Mouse (Mus musculus): ENCODE data around the gene Gm10799. TPM values are rescaled to one million over a fixed set of nuclear protein-coding genes. Genes with fewer than 3 reads are reported as not detected.

Gene Gm10799
- polyA plus RNA-seq, 1 experiment from 2014 or later = not detected

GRCm38 (mm10) chr2:104038236-104038635, 30.1 kb downstream of the Gm10799 start:
- ATAC-seq (no peak), DNase-seq (no peak)
- peaks cover 9% of the 10 kb centered on the region for H3K4me1 ChIP-seq (ENCODE audit: insufficient read depth)
- TF ChIP-seq CTCF (IDR thresholded peaks at IDR 0.05; ENCODE audit: low read depth) = no peak
- no peak for TF ChIP-seq EP300 (IDR thresholded peaks at IDR 0.05; ENCODE audit: low read depth)
- no peak overlapping the region for H3K9ac ChIP-seq (replicated peaks)
- WGBS (ENCODE audit: insufficient replicate concordance) = 85% methylated on average over 2 of the region's 2 CpGs
- H3K27ac ChIP-seq (ENCODE audit: low read depth) = no peak overlapping the region
- H3K4me2 ChIP-seq (ENCODE audit: low read depth, low read length) = no peak overlapping the region
- H3K4me3 ChIP-seq (ENCODE audit: low read depth, low read length) = no peak overlapping the region
- H3K36me3 ChIP-seq (replicated peaks; ENCODE audit: insufficient read depth, low read length) = peaks cover 61% of the 10 kb centered on the region
- no peaks in the 10 kb centered on the region for H3K9me3 ChIP-seq (ENCODE audit: low read length)
- H3K27me3 ChIP-seq (ENCODE audit: insufficient read depth, low read length) = no peaks in the 10 kb centered on the region

- ATAC-seq = no peak
- H3K9me3 ChIP-seq (ENCODE audit: low read length) = no peaks in the 10 kb centered on the region
- no peak overlapping the region for H3K9ac ChIP-seq (replicated peaks)
- no peak for DNase-seq
- H3K36me3 ChIP-seq (replicated peaks; ENCODE audit: insufficient read depth, low read length) = peaks cover 67% of the 10 kb centered on the region
- no peak overlapping the region for H3K4me3 ChIP-seq (ENCODE audit: low read depth, low read length)
- H3K27me3 ChIP-seq (ENCODE audit: insufficient read depth, low read length) = no peaks in the 10 kb centered on the region
- no peak overlapping the region for H3K27ac ChIP-seq (ENCODE audit: low read depth)
- WGBS (ENCODE audit: insufficient replicate concordance) = 72% methylated on average over 3 of the region's 3 CpGs
- TF ChIP-seq CTCF (IDR thresholded peaks at IDR 0.05; ENCODE audit: low read depth) (no peak), EP300 (IDR thresholded peaks at IDR 0.05; ENCODE audit: low read depth) (no peak)
- no peak overlapping the region for H3K4me2 ChIP-seq (ENCODE audit: low read depth, low read length)
- peaks cover 7% of the 10 kb centered on the region for H3K4me1 ChIP-seq (ENCODE audit: insufficient read depth)
Measured at GRCm38 (mm10) chr2:104036316-104036715, 32.0 kb downstream of the Gm10799 start.

GRCm38 (mm10) chr2:104035595-104035994, 32.8 kb downstream of the Gm10799 start:
- no peaks in the 10 kb centered on the region for H3K27me3 ChIP-seq (ENCODE audit: insufficient read depth, low read length)
- WGBS (ENCODE audit: insufficient replicate concordance) = 87% methylated on average over 6 of the region's 6 CpGs
- peaks cover 5% of the 10 kb centered on the region for H3K4me1 ChIP-seq (ENCODE audit: insufficient read depth)
- H3K9me3 ChIP-seq (ENCODE audit: low read length) = no peaks in the 10 kb centered on the region
- no peak for TF ChIP-seq EP300 (IDR thresholded peaks at IDR 0.05; ENCODE audit: low read depth)
- TF ChIP-seq CTCF (IDR thresholded peaks at IDR 0.05; ENCODE audit: low read depth) = no peak
- no peak overlapping the region for H3K27ac ChIP-seq (ENCODE audit: low read depth)
- no peak overlapping the region for H3K4me3 ChIP-seq (ENCODE audit: low read depth, low read length)
- no peak overlapping the region for H3K4me2 ChIP-seq (ENCODE audit: low read depth, low read length)
- DNase-seq = no peak
- H3K9ac ChIP-seq (replicated peaks) = no peak overlapping the region
- H3K36me3 ChIP-seq (replicated peaks; ENCODE audit: insufficient read depth, low read length) = peaks cover 68% of the 10 kb centered on the region
- no peak for ATAC-seq

- Histone ChIP-seq H3K27me3 (ENCODE audit: insufficient read depth, low read length) (no peaks in the 10 kb centered on the region), H3K4me3 (ENCODE audit: low read depth, low read length) (no peak overlapping the region), H3K9me3 (ENCODE audit: low read length) (no peaks in the 10 kb centered on the region), H3K9ac (replicated peaks) (no peak overlapping the region), H3K36me3 (replicated peaks; ENCODE audit: insufficient read depth, low read length) (peaks cover 66% of the 10 kb centered on the region), H3K4me1 (ENCODE audit: insufficient read depth) (peaks cover 6% of the 10 kb centered on the region), H3K27ac (ENCODE audit: low read depth) (no peak overlapping the region), H3K4me2 (ENCODE audit: low read depth, low read length) (no peak overlapping the region)
- TF ChIP-seq EP300 (IDR thresholded peaks at IDR 0.05; ENCODE audit: low read depth) (0 out of 2 replicates have a peak, but pooled peaks have one; percentile 20), CTCF (IDR thresholded peaks at IDR 0.05; ENCODE audit: low read depth) (peak; percentile 97)
- peak; percentile 71 for ATAC-seq
- WGBS (ENCODE audit: insufficient replicate concordance) = 37% methylated on average over 3 of the region's 3 CpGs
- DNase-seq = peak; percentile 78
Measured at GRCm38 (mm10) chr2:104034832-104035472, 33.4 kb downstream of the Gm10799 start.

- DNase-seq (no peak), ATAC-seq (no peak)
- peaks cover 49% of the 10 kb centered on the region for H3K36me3 ChIP-seq (replicated peaks; ENCODE audit: insufficient read depth, low read length)
- no peaks in the 10 kb centered on the region for H3K9me3 ChIP-seq (ENCODE audit: low read length)
- no peak overlapping the region for H3K4me3 ChIP-seq (ENCODE audit: low read depth, low read length)
- no peak overlapping the region for H3K4me2 ChIP-seq (ENCODE audit: low read depth, low read length)
- no peak overlapping the region for H3K9ac ChIP-seq (replicated peaks)
- no peaks in the 10 kb centered on the region for H3K27me3 ChIP-seq (ENCODE audit: insufficient read depth, low read length)
- 91% methylated on average over 3 of the region's 3 CpGs for WGBS (ENCODE audit: insufficient replicate concordance)
- peaks cover 19% of the 10 kb centered on the region for H3K4me1 ChIP-seq (ENCODE audit: insufficient read depth)
- TF ChIP-seq EP300 (IDR thresholded peaks at IDR 0.05; ENCODE audit: low read depth) (no peak), CTCF (IDR thresholded peaks at IDR 0.05; ENCODE audit: low read depth) (no peak)
- no peak overlapping the region for H3K27ac ChIP-seq (ENCODE audit: low read depth)
Measured at GRCm38 (mm10) chr2:104032056-104032455, 36.3 kb downstream of the Gm10799 start.

GRCm38 (mm10) chr2:104030381-104030780, 38.0 kb downstream of the Gm10799 start:
- H3K27ac ChIP-seq (ENCODE audit: low read depth) = no peak overlapping the region
- 76% methylated on average over 3 of the region's 3 CpGs for WGBS (ENCODE audit: insufficient replicate concordance)
- H3K9me3 ChIP-seq (ENCODE audit: low read length) = no peaks in the 10 kb centered on the region
- H3K4me2 ChIP-seq (ENCODE audit: low read depth, low read length) = peak overlapping the region; percentile 84; the same call in 1 of the 2 replicates
- no peaks in the 10 kb centered on the region for H3K27me3 ChIP-seq (ENCODE audit: insufficient read depth, low read length)
- peaks cover 19% of the 10 kb centered on the region for H3K4me1 ChIP-seq (ENCODE audit: insufficient read depth)
- TF ChIP-seq CTCF (IDR thresholded peaks at IDR 0.05; ENCODE audit: low read depth) (no peak), EP300 (IDR thresholded peaks at IDR 0.05; ENCODE audit: low read depth) (no peak)
- DNase-seq = no peak
- H3K36me3 ChIP-seq (replicated peaks; ENCODE audit: insufficient read depth, low read length) = peaks cover 35% of the 10 kb centered on the region
- peak overlapping the region; percentile 17; the same call in 1 of the 2 replicates for H3K9ac ChIP-seq (replicated peaks)
- no peak overlapping the region for H3K4me3 ChIP-seq (ENCODE audit: low read depth, low read length)
- no peak for ATAC-seq
